Mouse (Mus musculus) thymus, postnatal 25 days (tissue): Measurements from ENCODE around the gene Gm21293.
"Not testable (repeated sequence)": the region's sequence is repeated elsewhere in the genome, so short reads cannot be mapped to it uniquely, and the experiment has no call there.

Source experiments
- DNase-seq: peaks from one replicate; pipeline ENCODE4 v3.0.0; 2022

The Gm21293 gene

GRCm38 (mm10) chr10:104142687-104143086 is at the start of gene Gm21293:
Gene Gm21293 (plus strand): TSS chr10:104142987.
- not testable (repeated sequence) for DNase-seq

DNA sequence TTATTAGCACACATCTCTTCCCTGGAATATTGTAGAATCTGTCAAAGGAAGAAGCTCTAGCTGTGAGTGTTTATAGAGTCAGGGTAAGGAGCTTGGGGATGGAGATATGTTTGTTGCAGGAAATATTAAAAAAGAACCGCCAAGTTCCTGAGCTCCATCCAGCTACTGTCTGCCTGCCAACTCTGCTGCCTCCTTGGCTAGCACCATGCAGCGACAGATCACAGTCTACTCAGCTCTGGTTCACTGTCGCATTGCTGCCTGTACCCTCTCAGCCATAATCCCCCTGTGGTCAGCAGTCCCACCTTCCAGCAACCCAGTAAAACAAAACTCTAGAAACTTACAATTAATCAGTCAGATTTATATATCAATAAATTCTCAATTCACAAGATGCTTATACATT is 32.7 kb upstream of the Gm21293 start:
- no peak for DNase-seq

DNA sequence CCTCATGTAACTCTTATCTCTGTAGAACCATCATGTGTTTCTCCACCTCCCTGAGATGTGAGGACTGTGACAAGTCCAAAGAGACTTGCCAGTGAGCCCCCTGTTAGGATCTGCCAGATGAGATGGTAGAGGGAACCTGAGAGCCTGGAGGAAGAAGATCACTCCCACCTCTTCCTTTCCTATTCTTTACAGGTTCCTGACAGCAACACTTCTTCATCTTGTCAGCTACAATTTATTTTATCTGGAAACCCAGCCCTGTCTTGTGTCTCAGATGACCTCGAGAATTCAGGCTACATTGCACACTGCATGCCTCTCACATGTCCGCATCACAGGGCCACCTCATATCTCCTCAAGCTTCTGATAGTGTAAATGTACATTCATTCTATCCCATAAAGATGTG is 24.5 kb upstream of the Gm21293 start:
- DNase-seq, result no peak

GRCm38 (mm10) chr10:104151197-104151596 is 8.4 kb downstream of the Gm21293 start, which contains the start of gene Gm6763:
Gene Gm6763 (plus strand): TSS chr10:104151497.
- DNase-seq, result not testable (repeated sequence)

DNA sequence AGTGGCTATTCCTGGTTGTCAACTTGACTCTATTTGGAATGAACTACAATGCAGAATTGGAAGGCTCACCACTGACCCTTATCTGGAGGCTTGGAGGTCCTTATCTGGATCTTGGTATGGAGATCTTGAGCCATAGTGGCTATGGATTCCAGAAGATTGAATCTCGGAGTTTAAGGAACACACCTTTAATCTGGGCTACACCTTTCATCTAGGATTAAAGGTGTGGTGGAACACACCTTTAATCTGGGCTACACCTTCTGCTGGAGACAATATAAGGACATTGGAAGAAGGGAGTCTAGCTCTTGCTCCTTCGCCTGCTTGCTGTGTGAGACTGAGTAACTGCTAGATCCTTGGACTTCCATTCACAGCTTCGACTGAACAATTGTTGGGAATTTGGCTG is 16.9 kb downstream of the Gm21293 start, which contains the start of gene Gm8764:
Gene Gm8764, plus strand, starts transcription at position 301 of the 400 bp plus-strand sequence.
- not testable (repeated sequence) for DNase-seq

DNA sequence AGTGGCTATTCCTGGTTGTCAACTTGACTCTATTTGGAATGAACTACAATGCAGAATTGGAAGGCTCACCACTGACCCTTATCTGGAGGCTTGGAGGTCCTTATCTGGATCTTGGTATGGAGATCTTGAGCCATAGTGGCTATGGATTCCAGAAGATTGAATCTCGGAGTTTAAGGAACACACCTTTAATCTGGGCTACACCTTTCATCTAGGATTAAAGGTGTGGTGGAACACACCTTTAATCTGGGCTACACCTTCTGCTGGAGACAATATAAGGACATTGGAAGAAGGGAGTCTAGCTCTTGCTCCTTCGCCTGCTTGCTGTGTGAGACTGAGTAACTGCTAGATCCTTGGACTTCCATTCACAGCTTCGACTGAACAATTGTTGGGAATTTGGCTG is 25.4 kb downstream of the Gm21293 start, which contains the start of gene Gm21304:
Gene Gm21304, plus strand, starts transcription at position 301 of the 400 bp plus-strand sequence.
- not testable (repeated sequence) for DNase-seq

GRCm38 (mm10) chr10:104176724-104177123 is 33.9 kb downstream of the Gm21293 start, which contains the start of gene Gm21312:
Gene Gm21312 (plus strand): TSS chr10:104177024.
- DNase-seq, result not testable (repeated sequence)

- not testable (repeated sequence) for DNase-seq
These were observed 42.4 kb downstream of the Gm21293 start, which contains the start of gene Gm20765 for GRCm38 (mm10) chr10:104185233-104185632. Gene Gm20765 (plus strand): TSS chr10:104185533.

- DNase-seq, result not testable (repeated sequence)
These were observed 51.0 kb downstream of the Gm21293 start, which contains the start of gene Gm4340 for GRCm38 (mm10) chr10:104193742-104194141. Gene Gm4340 (plus strand): TSS chr10:104194042.
